ENCODE assay signal across 31 mouse cellular contexts in genomic region chr2:146266539-146266938, GRCm38 (mm10). TPM values are rescaled to one million over a fixed set of nuclear protein-coding genes. Genes with fewer than 3 reads are reported as not detected.
"Had no signal": no experiment of that assay in that cellular context is flagged by ENCODE, and none has a peak within 500 bp of the region (broad histone marks: within the 10 kb centered on the region; RNA-seq: fewer than 3 reads in every experiment).

No protein-coding gene starts in this region.

- H3K4me3 ChIP-seq: heart, adult 2 months; heart, embryonic 12.5 days; hindbrain, embryonic 10.5 days; hindbrain, embryonic 12.5 days; intestine, embryonic 15.5 days; limb, embryonic 13.5 days; limb, embryonic 15.5 days; liver, embryonic 12.5 days had no signal

- H3K4me2 ChIP-seq: heart, embryonic 12.5 days; hindbrain, embryonic 12.5 days; hindbrain, embryonic 14.5 days; intestine, embryonic 15.5 days; limb, embryonic 13.5 days; limb, embryonic 15.5 days; liver, embryonic 12.5 days had no signal

- H3K27ac ChIP-seq: heart, adult 2 months; hindbrain, embryonic 10.5 days; hindbrain, embryonic 12.5 days; hindbrain, embryonic 14.5 days; intestine, embryonic 15.5 days; limb, embryonic 13.5 days; limb, embryonic 15.5 days; liver, embryonic 12.5 days; liver, embryonic 14.5 days had no signal

- H3K4me1 ChIP-seq: intestine, embryonic 15.5 days; liver, embryonic 12.5 days had no signal

- H3K9ac ChIP-seq: heart, embryonic 12.5 days; hindbrain, embryonic 12.5 days; hindbrain, embryonic 14.5 days; intestine, embryonic 15.5 days; limb, embryonic 13.5 days; limb, embryonic 15.5 days; liver, embryonic 12.5 days; liver, embryonic 14.5 days had no signal

- H3K27me3 ChIP-seq: heart, embryonic 12.5 days; intestine, embryonic 15.5 days; limb, embryonic 13.5 days; limb, embryonic 15.5 days; liver, embryonic 12.5 days had no signal

- H3K9me3 ChIP-seq: heart, embryonic 12.5 days; hindbrain, embryonic 10.5 days; hindbrain, embryonic 12.5 days; intestine, embryonic 15.5 days; limb, embryonic 13.5 days; limb, embryonic 15.5 days; liver, embryonic 12.5 days had no signal

- H3K36me3 ChIP-seq: hindbrain, embryonic 10.5 days; hindbrain, embryonic 12.5 days; intestine, embryonic 15.5 days; limb, embryonic 13.5 days; limb, embryonic 15.5 days; liver, embryonic 12.5 days had no signal

- DNase-seq: gastrocnemius, postnatal 14 days; gastrocnemius, postnatal 36 days; heart, adult 2 months; heart, postnatal 10 days; heart, postnatal 4 days; kidney, adult 18-20 months; kidney, adult 8-10 months; kidney, postnatal 10 days; kidney, postnatal 25 days; kidney, postnatal 4 days; layer of hippocampus, adult 9-11 months; layer of hippocampus, postnatal 36 days; left cerebral cortex, postnatal 4 days had no signal

RNA-seq across cellular contexts. Expression of gene Insm1, which starts 44.8 kb away (rescaled TPM):
- total RNA-seq: gastrocnemius, adult 18-20 months; gastrocnemius, adult 8-10 months; gastrocnemius, postnatal 14 days; gastrocnemius, postnatal 36 days; heart, adult 2 months; heart, postnatal 10 days; heart, postnatal 25 days; heart, postnatal 4 days had no signal
- polyA plus RNA-seq: gonadal fat pad, adult 2 months; heart, adult 2 months; heart, embryonic 12.5 days; heart, embryonic 14.5 days; inflammation-experienced regulatory T-cells, adult 6 months; kidney, embryonic 14.5 days; kidney, embryonic 16.5 days; limb, embryonic 13.5 days; liver, embryonic 12.5 days; liver, embryonic 16.5 days had no signal
